Mouse (Mus musculus) forebrain, embryonic 15.5 days (tissue): ENCODE measurements around the gene Maco1. TPM values are rescaled to one million over a fixed set of nuclear protein-coding genes. Genes with fewer than 3 reads are reported as not detected.
A peak's percentile ranks its signal among the peaks of the same experiment; 100 is the strongest.
"Not testable (repeated sequence)": the region's sequence is repeated elsewhere in the genome, so short reads cannot be mapped to it uniquely, and the experiment has no call there.

Experiments
- ATAC-seq: fragments of 200-750 bp; cut with Nextera tagmentation; replicated peaks from 2 replicates; pipeline ENCODE4 v1.8.0; 2017; ENCODE audit warnings: mild to moderate bottlenecking, moderate TSS enrichment, moderate library complexity
- H3K27ac ChIP-seq: fragments of 300-500 bp; sonication (generic); replicated peaks from 2 replicates; pipeline ENCODE4 v1.5.1; 2015; ENCODE audit warnings: mild to moderate bottlenecking, inconsistent platforms
- H3K27me3 ChIP-seq: fragments of 300-500 bp; sonication (generic); 2 replicates; pipeline ENCODE4 v1.6.1; 2015; ENCODE audit warnings: inconsistent platforms
- H3K36me3 ChIP-seq: fragments of 300-500 bp; sonication (generic); 2 replicates; pipeline ENCODE4 v1.6.1; 2015; ENCODE audit warnings: mild to moderate bottlenecking, inconsistent platforms
- H3K4me1 ChIP-seq: fragments of 300-500 bp; sonication (generic); 2 replicates; pipeline ENCODE4 v1.6.1; 2015; ENCODE audit warnings: inconsistent platforms
- H3K4me2 ChIP-seq: fragments of 300-500 bp; sonication (generic); replicated peaks from 2 replicates; pipeline ENCODE4 v1.6.1; 2015; ENCODE audit warnings: mild to moderate bottlenecking, inconsistent platforms
- H3K4me3 ChIP-seq: fragments of 300-500 bp; sonication (generic); 2 replicates; pipeline ENCODE4 v1.5.1; 2015; ENCODE audit warnings: mild to moderate bottlenecking, inconsistent platforms
- H3K9ac ChIP-seq: fragments of 300-500 bp; sonication (generic); replicated peaks from 2 replicates; pipeline ENCODE4 v1.6.1; 2015; ENCODE audit warnings: mild to moderate bottlenecking, inconsistent platforms
- H3K9me3 ChIP-seq: fragments of 300-500 bp; sonication (generic); 2 replicates; pipeline ENCODE4 v1.6.1; 2016; ENCODE audit warnings: inconsistent platforms
- WGBS: fragments of 180-500 bp; shearing (Covaris S2); methylation state at CpG from one replicate; pipeline ENCODE4 v1.1.7; 2015; ENCODE audit warnings: mixed read lengths; 5-methylcytosine and 5-hydroxymethylcytosine counted together
- polyA plus RNA-seq: library from polyadenylated mRNA; unstranded; fragments of >200 nt; fragmentation: Nextera tagmentation; extraction: Ambion mirVana; gene quantifications from 2 replicates; pipeline ENCODE4 v1.2.1, GENCODE M21; 2015

The Maco1 gene
- polyA plus RNA-seq, 1 experiment from 2014 or later, result 112 TPM

- Histone ChIP-seq H3K27me3 (peaks cover 9% of the 10 kb centered on the region; the same call in 1 of the 2 replicates), H3K4me3 (no peak overlapping the region), H3K4me1 (peaks cover 5% of the 10 kb centered on the region), H3K9ac (no peak overlapping the region), H3K4me2 (no peak overlapping the region), H3K27ac (no peak overlapping the region), H3K36me3 (no peaks in the 10 kb centered on the region), H3K9me3 (no peaks in the 10 kb centered on the region)
- ATAC-seq, result no peak
- WGBS, result 34% methylated on average over 5 of the region's 5 CpGs
Measured at GRCm38 (mm10) chr4:134856501-134856900, 3.4 kb upstream of the Maco1 start.

- Histone ChIP-seq H3K27me3 (peaks cover 9% of the 10 kb centered on the region; the same call in 1 of the 2 replicates), H3K9ac (no peak overlapping the region), H3K9me3 (no peaks in the 10 kb centered on the region), H3K4me3 (no peak overlapping the region), H3K4me1 (peaks cover 10% of the 10 kb centered on the region), H3K36me3 (no peaks in the 10 kb centered on the region), H3K27ac (no peak overlapping the region), H3K4me2 (no peak overlapping the region)
- ATAC-seq, result no peak
- whole genome bisulfite sequencing, result 71% methylated on average over 5 of the region's 5 CpGs
Measured at GRCm38 (mm10) chr4:134856056-134856455, 2.9 kb upstream of the Maco1 start.

GRCm38 (mm10) chr4:134855371-134855770 lies 2.2 kb upstream of the Maco1 start:
- Histone ChIP-seq H3K4me1 (peaks cover 16% of the 10 kb centered on the region), H3K4me2 (no peak overlapping the region), H3K9me3 (no peaks in the 10 kb centered on the region), H3K36me3 (no peaks in the 10 kb centered on the region), H3K27ac (no peak overlapping the region), H3K4me3 (no peak overlapping the region), H3K27me3 (peaks cover 9% of the 10 kb centered on the region; the same call in 1 of the 2 replicates), H3K9ac (no peak overlapping the region)
- ATAC-seq, result no peak
- WGBS, result 25% methylated on average over 3 of the region's 3 CpGs

- Histone ChIP-seq H3K4me1 (peaks cover 25% of the 10 kb centered on the region), H3K4me3 (peak overlapping the region; percentile 81), H3K27me3 (peaks cover 9% of the 10 kb centered on the region; the same call in 1 of the 2 replicates), H3K9ac (peak overlapping the region; percentile 99), H3K36me3 (no peaks in the 10 kb centered on the region), H3K4me2 (peak overlapping the region; percentile 66), H3K9me3 (no peaks in the 10 kb centered on the region), H3K27ac (peak overlapping the region; percentile 100)
- ATAC-seq, result peak; percentile 97
- WGBS, result 1% methylated on average over 91 of the region's 91 CpGs
Measured at GRCm38 (mm10) chr4:134853637-134854485, 716 bp upstream of the Maco1 start.

GRCm38 (mm10) chr4:134852438-134853255 lies 498 bp downstream of the Maco1 start:
- peak overlapping the region; percentile 81 for H3K4me3 ChIP-seq
- H3K36me3 ChIP-seq, result no peaks in the 10 kb centered on the region
- WGBS, result under 1% methylated on average over 65 of the region's 106 CpGs
- peaks cover 30% of the 10 kb centered on the region for H3K4me1 ChIP-seq
- peak; percentile 14 for ATAC-seq
- peak overlapping the region; percentile 99 for H3K9ac ChIP-seq
- peaks cover 9% of the 10 kb centered on the region; the same call in 1 of the 2 replicates for H3K27me3 ChIP-seq
- H3K27ac ChIP-seq, result peak overlapping the region; percentile 100
- H3K4me2 ChIP-seq, result peak overlapping the region; percentile 67
- no peaks in the 10 kb centered on the region for H3K9me3 ChIP-seq

GRCm38 (mm10) chr4:134851876-134852275 lies 1.3 kb downstream of the Maco1 start:
- 10% methylated on average over 14 of the region's 14 CpGs for WGBS
- Histone ChIP-seq H3K4me3 (peak overlapping the region; percentile 81), H3K27me3 (peaks cover 9% of the 10 kb centered on the region; the same call in 1 of the 2 replicates), H3K9ac (peak overlapping the region; percentile 99), H3K36me3 (no peaks in the 10 kb centered on the region), H3K27ac (peak overlapping the region; percentile 100; the same call in 1 of the 2 replicates), H3K9me3 (no peaks in the 10 kb centered on the region), H3K4me2 (peak overlapping the region; percentile 67), H3K4me1 (peaks cover 34% of the 10 kb centered on the region)
- ATAC-seq, result no peak

GRCm38 (mm10) chr4:134851236-134851635 lies 1.9 kb downstream of the Maco1 start:
- 26% methylated on average over 2 of the region's 2 CpGs for WGBS
- peak overlapping the region; percentile 67 for H3K4me2 ChIP-seq

GRCm38 (mm10) chr4:134850551-134850950 lies 2.6 kb downstream of the Maco1 start:
- Histone ChIP-seq H3K9me3 (no peaks in the 10 kb centered on the region), H3K27me3 (peaks cover 7% of the 10 kb centered on the region; the same call in 1 of the 2 replicates), H3K36me3 (no peaks in the 10 kb centered on the region), H3K9ac (no peak overlapping the region), H3K4me3 (peak overlapping the region; percentile 81), H3K4me2 (peak overlapping the region; percentile 67), H3K27ac (no peak overlapping the region), H3K4me1 (peaks cover 37% of the 10 kb centered on the region)
- WGBS, result 58% methylated on average over 4 of the region's 4 CpGs
- no peak for ATAC-seq

More at GRCm38 (mm10) chr4:134851236-134851635, 1.9 kb downstream of the Maco1 start:
- ATAC-seq, result no peak
- Histone ChIP-seq H3K4me1 (peaks cover 37% of the 10 kb centered on the region), H3K4me3 (peak overlapping the region; percentile 81), H3K27me3 (peaks cover 7% of the 10 kb centered on the region; the same call in 1 of the 2 replicates), H3K9ac (peak overlapping the region; percentile 99; the same call in 1 of the 2 replicates), H3K27ac (no peak overlapping the region), H3K36me3 (no peaks in the 10 kb centered on the region), H3K9me3 (no peaks in the 10 kb centered on the region)

GRCm38 (mm10) chr4:134847587-134847986 lies 5.6 kb downstream of the Maco1 start:
- Histone ChIP-seq H3K4me2 (no peak overlapping the region), H3K9me3 (no peaks in the 10 kb centered on the region), H3K27me3 (no peaks in the 10 kb centered on the region), H3K9ac (no peak overlapping the region), H3K36me3 (no peaks in the 10 kb centered on the region), H3K4me3 (no peak overlapping the region), H3K4me1 (peaks cover 37% of the 10 kb centered on the region), H3K27ac (no peak overlapping the region)
- 86% methylated on average over 4 of the region's 4 CpGs for WGBS
- no peak for ATAC-seq

- no peaks in the 10 kb centered on the region for H3K36me3 ChIP-seq
- ATAC-seq, result no peak
- H3K27me3 ChIP-seq, result no peaks in the 10 kb centered on the region
- 85% methylated on average over 4 of the region's 4 CpGs for WGBS
- H3K4me3 ChIP-seq, result no peak overlapping the region
- no peaks in the 10 kb centered on the region for H3K9me3 ChIP-seq
- H3K4me1 ChIP-seq, result peaks cover 11% of the 10 kb centered on the region
- no peak overlapping the region for H3K27ac ChIP-seq
- no peak overlapping the region for H3K9ac ChIP-seq
- no peak overlapping the region for H3K4me2 ChIP-seq
Measured at GRCm38 (mm10) chr4:134843566-134843965, 9.6 kb downstream of the Maco1 start.

GRCm38 (mm10) chr4:134840231-134840630 lies 12.9 kb downstream of the Maco1 start:
- Histone ChIP-seq H3K27ac (no peak overlapping the region), H3K9me3 (no peaks in the 10 kb centered on the region), H3K4me2 (no peak overlapping the region), H3K9ac (no peak overlapping the region), H3K27me3 (no peaks in the 10 kb centered on the region), H3K4me1 (0 out of 2 replicates have a peak, but pooled peaks cover 3% of the 10 kb centered on the region), H3K4me3 (no peak overlapping the region), H3K36me3 (peaks cover 7% of the 10 kb centered on the region; the same call in 1 of the 2 replicates)
- 93% methylated on average over 1 of the region's 1 CpGs for WGBS
- ATAC-seq, result no peak

GRCm38 (mm10) chr4:134838706-134839105 lies 14.4 kb downstream of the Maco1 start:
- not testable (repeated sequence) for H3K27ac ChIP-seq, H3K4me2 ChIP-seq, H3K9me3 ChIP-seq, H3K4me1 ChIP-seq, H3K4me3 ChIP-seq, H3K27me3 ChIP-seq, ATAC-seq, H3K9ac ChIP-seq
- 88% methylated on average over 3 of the region's 3 CpGs for WGBS
- peaks cover 10% of the 10 kb centered on the region for H3K36me3 ChIP-seq
